Mouse (Mus musculus) C3H10T1/2 (cell line): ENCODE measurements around the gene Mycbpap. TPM values are rescaled to one million over a fixed set of nuclear protein-coding genes. Genes with fewer than 3 reads are reported as not detected.

Experiments
- polyA plus RNA-seq, 2 experiments: library from polyadenylated mRNA; unstranded; fragments of >200 nt; fragmentation: generic; extraction: Trizol; gene quantifications; one replicate each; pipeline ENCODE4 v1.2.1; 2012; ENCODE audit warnings: missing spikeins in 2 of 2

Mycbpap gene
- under 1 TPM in 1 of 2 experiments, not detected in 1; 0.24 TPM for polyA plus RNA-seq

GRCm38 (mm10) chr11:94521219-94521843 lies at the start of gene Mycbpap:
TSS of gene Mycbpap (minus strand) at chr11:94521742.

GRCm38 (mm10) chr11:94564437-94565150 lies 43.1 kb upstream of the Mycbpap start, which contains the start of gene Chad:
TSS of gene Chad (plus strand) at chr11:94565047.

GRCm38 (mm10) chr11:94548888-94549690 lies 27.5 kb upstream of the Mycbpap start, which contains the start of gene Rsad1:
TSS of gene Rsad1 (minus strand) at chr11:94549255.

GRCm38 (mm10) chr11:94499661-94500152 lies 21.8 kb downstream of the Mycbpap start, which contains the start of gene Epn3:
TSS of gene Epn3 (minus strand) at chr11:94499974.

GRCm38 (mm10) chr11:94486001-94486400 lies 35.5 kb downstream of the Mycbpap start, which contains the start of gene Spata20:
TSS of gene Spata20 (minus strand) at chr11:94486179.

DNA sequence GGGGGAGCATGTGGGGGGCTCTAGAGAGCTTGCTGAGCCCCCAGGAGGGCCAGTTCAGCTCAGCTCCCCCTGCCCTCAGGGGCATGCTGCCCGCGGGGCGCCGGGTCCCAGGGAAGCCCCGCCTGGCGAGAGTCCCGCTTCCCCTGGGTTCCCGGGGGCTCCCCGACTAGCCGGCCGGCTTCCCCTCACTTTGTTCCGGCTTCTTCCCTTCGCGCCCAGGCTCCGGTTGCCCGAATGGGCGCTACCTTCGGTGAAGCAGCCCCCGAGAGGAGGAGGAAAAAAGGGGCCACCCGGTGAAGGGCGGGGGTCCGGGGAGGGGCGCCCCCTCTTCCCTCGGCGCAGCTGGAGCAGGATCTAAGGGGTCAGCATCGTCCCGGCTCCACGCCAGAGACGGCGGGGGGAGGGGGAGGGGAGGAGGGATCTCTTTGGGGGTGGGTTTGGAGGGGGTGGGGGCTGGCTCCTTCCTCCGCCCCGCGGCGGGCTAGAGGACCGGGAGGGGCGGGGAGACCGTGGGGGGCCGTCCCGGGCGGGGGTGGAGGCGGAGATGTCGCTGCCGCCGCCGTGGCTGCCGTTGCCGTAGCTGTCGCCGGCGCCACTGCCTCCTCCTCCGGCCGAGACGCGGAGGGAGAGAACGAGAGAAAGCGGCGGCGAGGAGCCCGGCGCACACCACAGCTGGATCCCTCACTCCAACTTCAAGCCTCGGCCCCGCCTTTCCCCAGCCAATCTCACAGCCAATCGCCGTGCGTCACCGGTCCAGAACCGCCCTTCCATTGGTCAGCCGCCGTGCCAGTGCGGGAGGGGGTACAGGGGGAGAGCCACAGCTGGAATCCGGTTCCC lies 47.6 kb downstream of the Mycbpap start, which contains the start of gene Cacna1g:
Cacna1g (minus strand) TSS at position 492 of the 837 bp plus-strand sequence.

Other genes with a start within 250 kb of the Mycbpap start
- not detected for gene Gm21885, start 239.9 kb downstream of the Mycbpap start, polyA plus RNA-seq
- gene Luc7l3, start 199.8 kb downstream of the Mycbpap start, polyA plus RNA-seq, result 10 to 100 TPM in 1 of 2 experiments, 1 to 10 TPM in 1; 5.7 to 20.8 TPM
- 10 to 100 TPM; 58.6 to 60.3 TPM for gene Ankrd40, start 193.7 kb downstream of the Mycbpap start, polyA plus RNA-seq
- gene Abcc3, start 128.7 kb downstream of the Mycbpap start, polyA plus RNA-seq, result 1 to 10 TPM in 1 of 2 experiments, under 1 TPM in 1; 0.28 to 3.4 TPM
- gene Cacna1g, start 47.5 kb downstream of the Mycbpap start, polyA plus RNA-seq, result 10 to 100 TPM in 1 of 2 experiments, under 1 TPM in 1; 0.15 to 53.5 TPM
- gene Spata20, start 35.6 kb downstream of the Mycbpap start, polyA plus RNA-seq, result 1 to 10 TPM in 1 of 2 experiments, not detected in 1; 1.1 TPM
- 1 to 10 TPM; 1.4 to 1.9 TPM for gene Epn3, start 21.8 kb downstream of the Mycbpap start, polyA plus RNA-seq
- gene Rsad1, start 27.5 kb upstream of the Mycbpap start, polyA plus RNA-seq, result 1 to 10 TPM; 1.9 to 5.3 TPM
- under 1 TPM in 1 of 2 experiments, not detected in 1; 0.08 TPM for gene Chad, start 43.3 kb upstream of the Mycbpap start, polyA plus RNA-seq
- 1 to 10 TPM; 1.2 to 5.9 TPM for gene Acsf2, start 80.1 kb upstream of the Mycbpap start, polyA plus RNA-seq
- gene Lrrc59, start 108.0 kb upstream of the Mycbpap start, polyA plus RNA-seq, result 100 to 1,000 TPM; 116 to 226 TPM
- 100 to 1,000 TPM in 1 of 2 experiments, 10 to 100 TPM in 1; 81.1 to 126 TPM for gene Mrpl27, start 132.0 kb upstream of the Mycbpap start, polyA plus RNA-seq
- gene Eme1, start 132.2 kb upstream of the Mycbpap start, polyA plus RNA-seq, result 1 to 10 TPM; 7.5 to 8.1 TPM
- gene Xylt2, start 155.8 kb upstream of the Mycbpap start, polyA plus RNA-seq, result 10 to 100 TPM in 1 of 2 experiments, 1 to 10 TPM in 1; 9.0 to 35.0 TPM
- gene Gm11541, start 182.8 kb upstream of the Mycbpap start, polyA plus RNA-seq, result not detected
- gene Cdc34b, start 220.0 kb upstream of the Mycbpap start, polyA plus RNA-seq, result under 1 TPM; 0.05 to 0.19 TPM